Comparison of ENCODE assay signal across 8 mouse cellular contexts in the genomic region with DNA sequence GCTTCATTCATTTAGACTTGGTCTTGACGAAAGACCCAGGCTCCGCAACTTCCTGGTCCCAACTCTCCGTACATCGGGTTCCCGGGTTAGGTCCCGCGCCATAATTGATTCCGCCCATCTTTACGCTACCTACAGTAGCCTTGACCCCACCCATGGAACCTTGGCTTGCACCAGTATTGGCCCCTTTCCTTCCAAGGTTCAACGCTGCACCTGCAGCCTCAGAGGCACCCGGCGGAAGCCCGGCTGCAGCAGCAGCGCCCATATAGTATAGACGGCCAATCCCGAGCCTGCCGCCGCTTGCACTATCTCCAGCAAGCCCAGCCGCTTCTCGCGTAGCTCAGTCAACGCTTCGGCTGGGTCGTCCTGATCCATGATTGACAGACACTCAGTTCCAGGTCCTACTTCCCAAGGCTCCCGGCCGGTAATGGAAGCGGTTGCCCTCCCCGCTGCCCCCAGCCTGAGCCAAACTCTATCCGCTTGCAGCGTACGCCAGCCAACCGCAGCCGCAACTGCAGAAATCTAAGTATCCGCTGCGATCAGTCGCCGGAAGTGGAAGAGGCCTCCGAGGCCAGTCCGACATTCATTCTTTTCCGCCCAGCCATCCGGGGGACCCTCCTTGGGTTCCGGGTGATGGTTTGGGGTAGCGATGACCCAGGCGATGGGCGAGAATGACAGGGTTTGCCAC. TPM values are rescaled to one million over a fixed set of nuclear protein-coding genes. Genes with fewer than 3 reads are reported as not detected.
A peak's percentile ranks its signal among the peaks of the same experiment; 100 is the strongest.
DNase-seq lines count a peak whose midpoint lies in the region; ATAC-seq and TF ChIP-seq lines count a peak whose summit lies in the region.

No protein-coding gene starts in this region.

- H3K9ac ChIP-seq in kidney, embryonic 14.5 days (ENCODE audit: low read depth, low read length), result peak overlapping the region; percentile 82
- peak overlapping the region; percentile 81 for H3K9ac ChIP-seq in liver, embryonic 11.5 days (ENCODE audit: low read depth, low read length)

- peak overlapping the region; percentile 19 for H3ac ChIP-seq in myocyte (ENCODE audit: control insufficient read depth, insufficient read length)

- no peaks in the 10 kb centered on the region for H3K9me3 ChIP-seq in heart, embryonic 10.5 days
- H3K9me3 ChIP-seq in kidney, embryonic 14.5 days (ENCODE audit: control insufficient read depth, low read length), result no peaks in the 10 kb centered on the region
- no peaks in the 10 kb centered on the region for H3K9me3 ChIP-seq in liver, embryonic 11.5 days (ENCODE audit: control insufficient read depth, low read length)

- peaks cover 47% of the 10 kb centered on the region for H3K36me3 ChIP-seq in heart, embryonic 10.5 days
- H3K36me3 ChIP-seq in kidney, embryonic 14.5 days (ENCODE audit: control insufficient read depth, insufficient read depth, low read length), result peaks cover 23% of the 10 kb centered on the region
- no peaks in the 10 kb centered on the region; the same call in 1 of the 2 replicates for H3K36me3 ChIP-seq in liver, embryonic 11.5 days (ENCODE audit: control insufficient read depth, insufficient read depth, low read length)
- no peaks in the 10 kb centered on the region for H3K36me3 ChIP-seq in myocyte (ENCODE audit: control insufficient read depth, insufficient read depth)

- peak overlapping the region; percentile 92 for H3K4me2 ChIP-seq in kidney, embryonic 14.5 days (replicated peaks; ENCODE audit: low read depth, low read length)
- H3K4me2 ChIP-seq in liver, embryonic 11.5 days, result peak overlapping the region; percentile 82
- peak overlapping the region; percentile 90 for H3K4me2 ChIP-seq in myocyte (ENCODE audit: low read depth)

- H3K4me1 ChIP-seq in heart, embryonic 10.5 days, result peaks cover 58% of the 10 kb centered on the region
- peaks cover 50% of the 10 kb centered on the region for H3K4me1 ChIP-seq in kidney, embryonic 14.5 days (ENCODE audit: control insufficient read depth, insufficient read depth, low read length)
- H3K4me1 ChIP-seq in liver, embryonic 11.5 days (replicated peaks; ENCODE audit: control insufficient read depth, insufficient read depth, low read length), result peaks cover 28% of the 10 kb centered on the region

- H3K4me3 ChIP-seq in heart, embryonic 10.5 days, result peak overlapping the region; percentile 79
- peak overlapping the region; percentile 89 for H3K4me3 ChIP-seq in kidney, embryonic 14.5 days (ENCODE audit: low read length)
- peak overlapping the region; percentile 85 for H3K4me3 ChIP-seq in liver, embryonic 11.5 days (ENCODE audit: low read depth, low read length)
- H3K4me3 ChIP-seq in myocyte, result peak overlapping the region; percentile 65

- peak; percentile 85 for TF ChIP-seq POLR2A in myocyte (IDR thresholded peaks at IDR 0.05; ENCODE audit: insufficient read length, low read depth)

- under 1% methylated on average over 45 of the region's 45 CpGs for WGBS in heart, embryonic 10.5 days
- WGBS in kidney, embryonic 14.5 days, result under 1% methylated on average over 45 of the region's 45 CpGs
- WGBS in liver, embryonic 11.5 days, result under 1% methylated on average over 45 of the region's 45 CpGs

- DNase-seq in B cell, adult 2 months, result peak; percentile 90 to 91
- peak; percentile 94 for DNase-seq in brain, adult 2 months (ENCODE audit: low read depth, low spot score)
- DNase-seq in heart, embryonic 10.5 days (ENCODE audit: low spot score), result peak; percentile 92
- DNase-seq in liver, embryonic 11.5 days (ENCODE audit: low spot score), result peak; percentile 86
- DNase-seq in spleen, postnatal 4 days (ENCODE audit: low spot score in 2 of 2), result peak; percentile 89 to 95

- ATAC-seq in erythroblast, adult 5-6 weeks (replicated peaks; ENCODE audit: low FRiP score, poor library complexity, severe bottlenecking), result peak; percentile 77
- peak; percentile 28 for ATAC-seq in kidney, embryonic 14.5 days (ENCODE audit: low FRiP score, low TSS enrichment)
- peak; percentile 69 for ATAC-seq in liver, embryonic 11.5 days (replicated peaks; ENCODE audit: low FRiP score)

- H3K27me3 ChIP-seq in heart, embryonic 10.5 days (ENCODE audit: insufficient read depth, poor library complexity, severe bottlenecking), result no peaks in the 10 kb centered on the region
- no peaks in the 10 kb centered on the region for H3K27me3 ChIP-seq in kidney, embryonic 14.5 days (ENCODE audit: control insufficient read depth, insufficient read depth, low read length)
- no peaks in the 10 kb centered on the region for H3K27me3 ChIP-seq in liver, embryonic 11.5 days (replicated peaks; ENCODE audit: control insufficient read depth, insufficient read depth, low read length)
- H3K27me3 ChIP-seq in myocyte (ENCODE audit: control insufficient read depth, insufficient read depth, insufficient read length), result no peaks in the 10 kb centered on the region

- no peaks in the 10 kb centered on the region for H3K79me2 ChIP-seq in myocyte (ENCODE audit: control insufficient read depth, insufficient read depth)

- H3K27ac ChIP-seq in heart, embryonic 10.5 days, result peak overlapping the region; percentile 94
- H3K27ac ChIP-seq in kidney, embryonic 14.5 days (ENCODE audit: low read depth, low read length), result peak overlapping the region; percentile 99
- peak overlapping the region; percentile 94 for H3K27ac ChIP-seq in liver, embryonic 11.5 days (ENCODE audit: low read depth, low read length)

TF ChIP-seq in myocyte, 11 proteins besides CTCF, POLR2A, EP300 and RAD21:
- TF ChIP-seq MAX (IDR thresholded peaks at IDR 0.05; ENCODE audit: low read depth) (no peak), USF1 (IDR thresholded peaks at IDR 0.05; ENCODE audit: low read depth) (no peak), CEBPB (IDR thresholded peaks at IDR 0.05; ENCODE audit: insufficient read depth, poor library complexity, severe bottlenecking) (no peak), POLR2AphosphoS2 (IDR thresholded peaks at IDR 0.05; ENCODE audit: insufficient read length, low read depth) (peak; percentile 91), MYOG (IDR thresholded peaks at IDR 0.05; ENCODE audit: control insufficient read depth in 1 of 3, insufficient read depth in 1 of 3, insufficient read length in 2 of 3, low read depth in 2 of 3) (peak in 1 of 3 experiments; percentile 16)
TF ChIP-seq in myocyte: peak in this region for 2.

RNA-seq across cellular contexts. Expression of a gene that starts 0.7 kb away (rescaled TPM):
- 14.8 and 24.9 TPM in 2 replicates for total RNA-seq in erythroblast, adult 5-6 weeks (2015; ENCODE audit: low replicate concordance)
- total RNA-seq in erythroblast, adult 5-6 weeks (2017; ENCODE audit: low replicate concordance), result 7.7 and 9.6 TPM in 2 replicates
- 74.5 and 74.9 TPM in 2 replicates for polyA plus RNA-seq in heart, embryonic 10.5 days (2016; fragmentation: Nextera tagmentation; extraction: Ambion mirVana)
- polyA plus RNA-seq in kidney, embryonic 14.5 days (2014; fragmentation: Nextera tagmentation; extraction: Ambion mirVana), result 90.2 and 111 TPM in 2 replicates
- polyA plus RNA-seq in liver, embryonic 11.5 days (2014; fragmentation: Nextera tagmentation; extraction: Ambion mirVana), result 83.7 and 83.8 TPM in 2 replicates
- 61.0 TPM for polyA plus RNA-seq in myocyte (2012; fragmentation: generic; extraction: Trizol)

RNA-seq across cellular contexts. Expression of a gene that starts 3.5 kb away (rescaled TPM):
- total RNA-seq in erythroblast, adult 5-6 weeks (2015; ENCODE audit: low replicate concordance), result not detected in 2 replicates
- not detected in 2 replicates for total RNA-seq in erythroblast, adult 5-6 weeks (2017; ENCODE audit: low replicate concordance)
- polyA plus RNA-seq in heart, embryonic 10.5 days (2016; fragmentation: Nextera tagmentation; extraction: Ambion mirVana), result 0.99 TPM in 1 of 2 replicates, not detected in the other
- not detected in 2 replicates for polyA plus RNA-seq in kidney, embryonic 14.5 days (2014; fragmentation: Nextera tagmentation; extraction: Ambion mirVana)
- not detected in 2 replicates for polyA plus RNA-seq in liver, embryonic 11.5 days (2014; fragmentation: Nextera tagmentation; extraction: Ambion mirVana)
- polyA plus RNA-seq in myocyte (2012; fragmentation: generic; extraction: Trizol), result not detected

RNA-seq across cellular contexts. Expression of a gene that starts 5.0 kb away (rescaled TPM):
- total RNA-seq in erythroblast, adult 5-6 weeks (2015; ENCODE audit: low replicate concordance), result 1.3 and 2.9 TPM in 2 replicates
- total RNA-seq in erythroblast, adult 5-6 weeks (2017; ENCODE audit: low replicate concordance), result 3.2 TPM in 2 replicates
- polyA plus RNA-seq in heart, embryonic 10.5 days (2016; fragmentation: Nextera tagmentation; extraction: Ambion mirVana), result 44.3 and 48.0 TPM in 2 replicates
- polyA plus RNA-seq in kidney, embryonic 14.5 days (2014; fragmentation: Nextera tagmentation; extraction: Ambion mirVana), result 8.2 and 28.6 TPM in 2 replicates
- polyA plus RNA-seq in liver, embryonic 11.5 days (2014; fragmentation: Nextera tagmentation; extraction: Ambion mirVana), result 7.6 and 10.8 TPM in 2 replicates
- polyA plus RNA-seq in myocyte (2012; fragmentation: generic; extraction: Trizol), result 44.4 TPM

RNA-seq across cellular contexts. Expression of a gene that starts 5.6 kb away (rescaled TPM):
- not detected in 2 replicates for total RNA-seq in erythroblast, adult 5-6 weeks (2015; ENCODE audit: low replicate concordance)
- not detected in 2 replicates for total RNA-seq in erythroblast, adult 5-6 weeks (2017; ENCODE audit: low replicate concordance)
- 0.18 and 0.37 TPM in 2 replicates for polyA plus RNA-seq in heart, embryonic 10.5 days (2016; fragmentation: Nextera tagmentation; extraction: Ambion mirVana)
- 0.32 and 0.41 TPM in 2 replicates for polyA plus RNA-seq in kidney, embryonic 14.5 days (2014; fragmentation: Nextera tagmentation; extraction: Ambion mirVana)
- 0.25 and 0.33 TPM in 2 replicates for polyA plus RNA-seq in liver, embryonic 11.5 days (2014; fragmentation: Nextera tagmentation; extraction: Ambion mirVana)
- 0.08 TPM for polyA plus RNA-seq in myocyte (2012; fragmentation: generic; extraction: Trizol)

RNA-seq across cellular contexts. Expression of a gene that starts 6.5 kb away (rescaled TPM):
- 2.9 TPM in 1 of 2 replicates, not detected in the other for total RNA-seq in erythroblast, adult 5-6 weeks (2015; ENCODE audit: low replicate concordance)
- total RNA-seq in erythroblast, adult 5-6 weeks (2017; ENCODE audit: low replicate concordance), result 1.9 and 3.1 TPM in 2 replicates
- polyA plus RNA-seq in heart, embryonic 10.5 days (2016; fragmentation: Nextera tagmentation; extraction: Ambion mirVana), result 58.0 and 63.8 TPM in 2 replicates
- polyA plus RNA-seq in kidney, embryonic 14.5 days (2014; fragmentation: Nextera tagmentation; extraction: Ambion mirVana), result 75.4 and 75.6 TPM in 2 replicates
- 22.7 and 25.0 TPM in 2 replicates for polyA plus RNA-seq in liver, embryonic 11.5 days (2014; fragmentation: Nextera tagmentation; extraction: Ambion mirVana)
- polyA plus RNA-seq in myocyte (2012; fragmentation: generic; extraction: Trizol), result 29.8 TPM

Comparison
In these comparisons a context has a peak if more than half of its experiments do, and no peak if none do; other contexts are left out.
1. Peak in every context shown above with its lines: DNase-seq, ATAC-seq, H3K4me3 ChIP-seq and H3K27ac ChIP-seq.